Mouse (Mus musculus) cerebellum, adult 11 months (tissue): ENCODE data around the gene Kcnq5.
"Not testable (repeated sequence)": the region's sequence is repeated elsewhere in the genome, so short reads cannot be mapped to it uniquely, and the experiment has no call there.

Source experiments
- DNase-seq: peaks from one replicate; pipeline ENCODE4 v3.0.0; 2022

Kcnq5 gene

GRCm38 (mm10) chr1:21837387-21837786 is 124.4 kb downstream of the Kcnq5 start:
- no peak for DNase-seq

- no peak for DNase-seq
Measured at GRCm38 (mm10) chr1:21836337-21836736, 125.4 kb downstream of the Kcnq5 start.

- DNase-seq = no peak
Measured at GRCm38 (mm10) chr1:21829909-21830455, 131.8 kb downstream of the Kcnq5 start.

GRCm38 (mm10) chr1:21820066-21820630 is 141.6 kb downstream of the Kcnq5 start:
- no peak for DNase-seq

- DNase-seq = no peak
Measured at GRCm38 (mm10) chr1:21805064-21805463, 156.7 kb downstream of the Kcnq5 start.

GRCm38 (mm10) chr1:21804477-21804866 is 157.3 kb downstream of the Kcnq5 start:
- DNase-seq = no peak

GRCm38 (mm10) chr1:21803751-21804476 is 157.8 kb downstream of the Kcnq5 start:
- no peak for DNase-seq

GRCm38 (mm10) chr1:21780746-21781145 is 181.0 kb downstream of the Kcnq5 start:
- no peak for DNase-seq

- DNase-seq = no peak
Measured at GRCm38 (mm10) chr1:21777560-21777959, 184.2 kb downstream of the Kcnq5 start.

GRCm38 (mm10) chr1:21773931-21774330 is 187.8 kb downstream of the Kcnq5 start:
- DNase-seq = no peak

GRCm38 (mm10) chr1:21770494-21770893 is 191.2 kb downstream of the Kcnq5 start:
- no peak for DNase-seq

- no peak for DNase-seq
Measured at GRCm38 (mm10) chr1:21749297-21749696, 212.4 kb downstream of the Kcnq5 start.

GRCm38 (mm10) chr1:21729131-21729530 is 232.6 kb downstream of the Kcnq5 start:
- DNase-seq = no peak

GRCm38 (mm10) chr1:21723231-21723630 is 238.5 kb downstream of the Kcnq5 start:
- DNase-seq = not testable (repeated sequence)

- peak; percentile 1 for DNase-seq
Measured at GRCm38 (mm10) chr1:21721246-21721645, 240.5 kb downstream of the Kcnq5 start.

- DNase-seq = no peak
Measured at GRCm38 (mm10) chr1:21714816-21715215, 246.9 kb downstream of the Kcnq5 start.

GRCm38 (mm10) chr1:21712711-21713110 is 249.0 kb downstream of the Kcnq5 start:
- DNase-seq = no peak

- DNase-seq = no peak
Measured at GRCm38 (mm10) chr1:21690458-21690857, 271.3 kb downstream of the Kcnq5 start.

- no peak for DNase-seq
Measured at GRCm38 (mm10) chr1:21688918-21689317, 272.8 kb downstream of the Kcnq5 start.

- DNase-seq = no peak
Measured at GRCm38 (mm10) chr1:21684444-21684843, 277.3 kb downstream of the Kcnq5 start.

- DNase-seq = no peak
Measured at GRCm38 (mm10) chr1:21676805-21677204, 284.9 kb downstream of the Kcnq5 start.

- no peak for DNase-seq
Measured at GRCm38 (mm10) chr1:21660840-21661239, 300.9 kb downstream of the Kcnq5 start.

GRCm38 (mm10) chr1:21650820-21651219 is 310.9 kb downstream of the Kcnq5 start:
- no peak for DNase-seq

- no peak for DNase-seq
Measured at GRCm38 (mm10) chr1:21635406-21635805, 326.3 kb downstream of the Kcnq5 start.
